Mouse (Mus musculus): ENCODE data around the gene Jtb.

DNA sequence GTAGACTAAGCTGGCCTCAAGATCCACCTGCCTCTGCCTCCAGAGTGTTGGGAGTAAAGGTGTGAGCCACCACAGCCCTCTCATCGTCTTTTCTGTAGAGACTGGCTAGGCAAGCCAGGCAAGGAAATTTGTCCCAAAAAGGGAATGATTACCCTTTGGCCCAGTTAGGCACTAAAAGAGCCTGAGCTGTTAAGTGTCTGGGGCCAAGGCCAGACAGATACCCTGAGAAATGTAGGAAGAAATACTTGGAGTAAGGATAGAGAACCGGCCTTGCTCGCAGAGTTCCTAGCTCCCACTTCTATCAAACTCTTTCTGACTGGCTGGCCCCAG lies 16.2 kb downstream of the Jtb start:
- TF ChIP-seq GATA1 (IDR thresholded peaks at IDR 0.05; ENCODE audit: low read length) (no peak), TAL1 (IDR thresholded peaks at IDR 0.05; ENCODE audit: low read length) (no peak)

All from erythroblast, embryonic 14.5 days (primary cell).